9 mouse cellular contexts compared by ENCODE assay signal in the genomic region with DNA sequence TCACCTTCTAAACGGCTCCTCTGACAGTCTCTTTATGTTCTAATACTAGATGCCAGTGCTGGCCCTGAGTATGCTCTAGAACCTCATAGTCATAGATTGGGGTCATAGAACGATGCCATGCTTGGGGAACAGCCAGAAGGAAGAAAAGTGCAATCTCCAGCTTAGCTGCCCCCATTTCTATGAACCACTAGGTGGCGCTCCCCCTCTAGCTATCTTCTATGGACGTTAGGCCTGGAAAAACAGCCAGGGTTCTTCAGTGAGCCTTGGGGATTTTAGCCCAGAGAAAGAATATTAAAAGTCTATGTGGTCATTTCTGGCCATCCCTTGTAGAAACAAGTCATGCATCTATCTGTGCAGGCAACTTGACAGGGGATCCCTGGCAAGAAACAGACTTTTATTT. TPM values are rescaled to one million over a fixed set of nuclear protein-coding genes. Genes with fewer than 3 reads are reported as not detected.
A peak's percentile ranks its signal among the peaks of the same experiment; 100 is the strongest.
DNase-seq lines count a peak whose midpoint lies in the region; ATAC-seq lines count a peak whose summit lies in the region.
"Had no signal": no experiment of that assay in that cellular context is flagged by ENCODE, and none has a peak within 500 bp of the region (broad histone marks: within the 10 kb centered on the region; RNA-seq: fewer than 3 reads in every experiment).

No protein-coding gene starts in this region.

- no peak overlapping the region for H3K27ac ChIP-seq in hindbrain, embryonic 14.5 days
- no peak overlapping the region for H3K27ac ChIP-seq in hindbrain, embryonic 12.5 days
- H3K27ac ChIP-seq: embryonic facial prominence, embryonic 12.5 days had no signal

- intact Hi-C loops in left cerebral cortex, postnatal 14 days (cut with DNase I): loop anchor here (1.0 to 5.0 kb wide), 2 partner anchors 69 to 145 kb away; no protein-coding TSS in a partner anchor

- peak; percentile 82 for DNase-seq in hindbrain, embryonic 14.5 days (ENCODE audit: low spot score)
- DNase-seq in adrenal gland, postnatal 10 days: peak; percentile 85
- peak; percentile 84 for DNase-seq in embryo, embryonic 10.5 days (ENCODE audit: low spot score)
- peak; percentile 81 for DNase-seq in heart, postnatal 4 days
- DNase-seq in left cerebral cortex, postnatal 14 days (ENCODE audit: low spot score in 2 of 2): peak; percentile 68 to 86
- DNase-seq in natural killer cell, adult 2 months (ENCODE audit: low spot score in 2 of 2): peak; percentile 3 to 20
- peak; percentile 34 for DNase-seq in thymus, postnatal 0 days (ENCODE audit: low spot score)

- ATAC-seq in hindbrain, embryonic 14.5 days (ENCODE audit: low FRiP score): no peak
- ATAC-seq in hindbrain, embryonic 12.5 days (ENCODE audit: low FRiP score): no peak

- no peaks in the 10 kb centered on the region for H3K9me3 ChIP-seq in hindbrain, embryonic 14.5 days (ENCODE audit: control insufficient read depth, low read length)
- no peaks in the 10 kb centered on the region for H3K9me3 ChIP-seq in hindbrain, embryonic 12.5 days (replicated peaks)
- H3K9me3 ChIP-seq: embryonic facial prominence, embryonic 12.5 days had no signal

- H3K9ac ChIP-seq in hindbrain, embryonic 14.5 days: no peak overlapping the region
- no peak overlapping the region for H3K9ac ChIP-seq in hindbrain, embryonic 12.5 days
- H3K9ac ChIP-seq: embryonic facial prominence, embryonic 12.5 days had no signal

- no peaks in the 10 kb centered on the region for H3K27me3 ChIP-seq in hindbrain, embryonic 14.5 days (ENCODE audit: control insufficient read depth, insufficient read depth, low read length)
- peaks cover 3% of the 10 kb centered on the region; the same call in 1 of the 2 replicates for H3K27me3 ChIP-seq in hindbrain, embryonic 12.5 days
- H3K27me3 ChIP-seq: embryonic facial prominence, embryonic 12.5 days had no signal

- H3K36me3 ChIP-seq in hindbrain, embryonic 14.5 days (replicated peaks; ENCODE audit: control insufficient read depth, insufficient read depth): no peaks in the 10 kb centered on the region
- H3K36me3 ChIP-seq in hindbrain, embryonic 12.5 days: no peaks in the 10 kb centered on the region
- H3K36me3 ChIP-seq: embryonic facial prominence, embryonic 12.5 days had no signal

- H3K4me3 ChIP-seq in hindbrain, embryonic 14.5 days (replicated peaks; ENCODE audit: low read length): no peak overlapping the region
- H3K4me3 ChIP-seq in hindbrain, embryonic 12.5 days: no peak overlapping the region
- H3K4me3 ChIP-seq: embryonic facial prominence, embryonic 12.5 days had no signal

- WGBS in hindbrain, embryonic 14.5 days: 10% methylated on average over 4 of the region's 4 CpGs
- 13% methylated on average over 4 of the region's 4 CpGs for WGBS in hindbrain, embryonic 12.5 days

- H3K4me1 ChIP-seq in hindbrain, embryonic 14.5 days (replicated peaks; ENCODE audit: control insufficient read depth, insufficient read depth, low read length): no peaks in the 10 kb centered on the region
- H3K4me1 ChIP-seq in hindbrain, embryonic 12.5 days: no peaks in the 10 kb centered on the region
- H3K4me1 ChIP-seq: embryonic facial prominence, embryonic 12.5 days had no signal

- H3K4me2 ChIP-seq in hindbrain, embryonic 14.5 days (replicated peaks): no peak overlapping the region
- H3K4me2 ChIP-seq in hindbrain, embryonic 12.5 days (replicated peaks): no peak overlapping the region
- H3K4me2 ChIP-seq: embryonic facial prominence, embryonic 12.5 days had no signal

RNA-seq across cellular contexts. Expression of a gene that starts 25.5 kb away (rescaled TPM):
- 10.1 and 11.1 TPM in 2 replicates for polyA plus RNA-seq in hindbrain, embryonic 14.5 days (2014; fragmentation: Nextera tagmentation; extraction: Ambion mirVana)
- polyA plus RNA-seq in hindbrain, embryonic 12.5 days (2016; fragmentation: Nextera tagmentation; extraction: Ambion mirVana): 10.7 and 13.7 TPM in 2 replicates
- 1 to 10 TPM; 3.9 to 4.1 TPM for total RNA-seq in adrenal gland, postnatal 10 days (2021)
- total RNA-seq in heart, postnatal 4 days (2021): 10 to 100 TPM; 11.9 to 12.7 TPM
- total RNA-seq in left cerebral cortex, postnatal 14 days (2021): 10 to 100 TPM; 15.4 to 18.0 TPM
- 0.29 and 1.1 TPM in 2 replicates for polyA plus RNA-seq in thymus, postnatal 0 days (2015; fragmentation: Nextera tagmentation; extraction: Ambion mirVana)

RNA-seq across cellular contexts. Expression of a gene that starts 34.8 kb away (rescaled TPM):
- polyA plus RNA-seq in hindbrain, embryonic 14.5 days (2014; fragmentation: Nextera tagmentation; extraction: Ambion mirVana): 31.7 and 38.4 TPM in 2 replicates
- 16.1 and 18.5 TPM in 2 replicates for polyA plus RNA-seq in hindbrain, embryonic 12.5 days (2016; fragmentation: Nextera tagmentation; extraction: Ambion mirVana)
- 100 to 1,000 TPM; 104 to 112 TPM for total RNA-seq in adrenal gland, postnatal 10 days (2021)
- 100 to 1,000 TPM; 139 to 150 TPM for total RNA-seq in heart, postnatal 4 days (2021)
- total RNA-seq in left cerebral cortex, postnatal 14 days (2021): 100 to 1,000 TPM; 156 to 159 TPM
- polyA plus RNA-seq in thymus, postnatal 0 days (2015; fragmentation: Nextera tagmentation; extraction: Ambion mirVana): 2.2 and 3.1 TPM in 2 replicates

Comparison
In these comparisons a context has a peak if more than half of its experiments do, and no peak if none do; other contexts are left out.
1. DNase-seq: peak in every context shown above with its lines; median percentile 85 in adrenal gland, postnatal 10 days; 84 in embryo, embryonic 10.5 days; 82 in hindbrain, embryonic 14.5 days; 81 in heart, postnatal 4 days; 77 in left cerebral cortex, postnatal 14 days; 34 in thymus, postnatal 0 days; 12 in natural killer cell, adult 2 months.